Mouse (Mus musculus) gastrocnemius, adult 18-20 months (tissue): ENCODE results near the gene Rdh11. TPM values are rescaled to one million over a fixed set of nuclear protein-coding genes. Genes with fewer than 3 reads are reported as not detected.
A peak's percentile ranks its signal among the peaks of the same experiment; 100 is the strongest.
"Not testable (repeated sequence)": the region's sequence is repeated elsewhere in the genome, so short reads cannot be mapped to it uniquely, and the experiment has no call there.

Source experiments
- DNase-seq: peaks from one replicate; pipeline ENCODE4 v3.0.0; 2021; ENCODE audit warnings: low spot score
- long read RNA-seq, 2 experiments: library from polyadenylated mRNA; stranded (forward); transcript quantifications; one replicate each; pipeline ENCODE4 v2.0.0; 2021
- total RNA-seq, 2 experiments: library from RNA; stranded (reverse); gene quantifications; 2 replicates each; pipeline ENCODE4 v1.2.3; 2021

Gene Rdh11
- total RNA-seq: 1 to 10 TPM; 1.9 to 2.7 TPM
- long read RNA-seq, experiment 1, partial matches to known transcripts: 0 of 1 reads
- long read RNA-seq, experiment 1, other reads (novel, unspliced or antisense): 0 of 1 reads
- long read RNA-seq, experiment 2, partial matches to known transcripts: 0 of 1 reads
- long read RNA-seq, experiment 2, other reads (novel, unspliced or antisense): 0 of 1 reads

DNA sequence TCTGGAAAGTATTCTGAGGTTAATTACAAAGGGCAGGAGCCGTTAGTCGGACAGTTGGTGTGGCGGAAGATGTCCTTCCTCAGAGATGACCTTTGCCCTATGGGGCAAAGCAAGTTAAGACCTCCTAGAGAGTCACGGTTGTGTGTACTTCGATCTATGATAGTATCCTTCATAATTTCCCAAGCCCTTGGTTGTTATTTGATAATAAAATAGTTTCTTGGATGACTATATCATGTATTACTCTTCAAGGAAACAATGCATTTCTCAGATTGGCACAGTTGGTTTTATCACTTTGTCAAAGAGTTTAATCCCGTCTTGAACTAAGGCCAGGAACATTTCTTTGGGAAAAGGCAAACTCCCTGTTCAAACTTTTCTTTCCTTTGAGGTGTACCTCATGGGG, at the start of gene Rdh11:
Gene Rdh11 (minus strand): TSS at position 101 of the 400 bp plus-strand sequence.
- DNase-seq: no peak

DNA sequence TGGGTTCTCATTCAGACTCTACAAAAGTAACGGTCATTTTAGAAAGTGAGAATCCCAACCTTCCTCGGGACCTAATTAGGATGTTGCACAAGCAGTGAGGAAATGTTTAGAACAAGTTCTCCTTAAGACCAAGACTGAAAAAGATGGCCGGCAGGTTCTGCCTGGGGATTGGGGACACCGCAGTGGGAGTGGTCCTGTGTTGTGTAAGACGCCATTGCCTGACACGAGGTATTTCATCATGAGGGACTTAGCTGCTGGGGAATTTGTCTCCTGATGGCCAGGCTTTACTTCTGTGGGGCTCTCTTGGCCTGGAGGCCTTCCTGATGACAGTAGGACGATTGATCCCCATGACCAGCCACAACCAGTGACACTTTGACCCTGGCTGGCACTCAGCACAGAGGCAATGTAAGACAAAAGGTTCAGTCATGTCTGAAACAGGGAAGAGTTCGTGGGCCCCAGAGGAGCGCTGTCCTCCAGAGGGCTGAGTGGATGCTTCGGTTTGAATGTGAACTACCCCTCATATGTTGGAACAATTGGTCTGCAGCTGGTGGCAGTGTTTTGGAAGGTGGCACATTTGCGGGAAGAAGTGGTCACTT, 43.5 kb upstream of the Rdh11 start:
- DNase-seq: no peak

- DNase-seq: no peak
Observed at GRCm38 (mm10) chr12:79217511-79217910, 25.4 kb upstream of the Rdh11 start.

GRCm38 (mm10) chr12:79211447-79211846, 19.4 kb upstream of the Rdh11 start:
- DNase-seq: no peak

GRCm38 (mm10) chr12:79208703-79209464, 16.8 kb upstream of the Rdh11 start, which contains the start of gene Rdh12:
Gene Rdh12, plus strand, starts transcription at chr12:79208914.
- DNase-seq: peak; percentile 40

DNA sequence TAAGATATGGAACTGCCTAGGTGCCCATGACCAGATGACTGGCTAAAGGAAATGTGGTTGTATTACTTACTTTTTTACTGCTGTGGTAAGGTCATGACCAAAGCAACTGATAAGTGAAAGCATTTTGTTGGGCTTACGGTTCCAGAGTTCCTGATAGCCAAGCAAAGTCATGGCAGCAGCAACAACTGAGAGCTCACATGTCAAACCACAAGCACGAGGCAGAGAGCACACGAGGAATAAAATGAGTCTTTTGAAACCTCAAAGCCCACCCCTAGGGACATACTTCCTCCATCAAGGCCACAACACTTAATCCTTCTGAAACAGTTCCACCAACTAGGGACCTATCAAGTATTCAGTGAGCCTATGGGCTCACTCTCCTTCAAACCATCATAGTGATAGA, 9.8 kb upstream of the Rdh11 start:
- no peak for DNase-seq

GRCm38 (mm10) chr12:79197105-79197504, 5.0 kb upstream of the Rdh11 start:
- DNase-seq: no peak

GRCm38 (mm10) chr12:79193441-79193840, 1.3 kb upstream of the Rdh11 start:
- DNase-seq: peak; percentile 63

- peak; percentile 74 for DNase-seq
Observed at GRCm38 (mm10) chr12:79191701-79192100, 392 bp downstream of the Rdh11 start.

- DNase-seq: peak; percentile 14
Observed at GRCm38 (mm10) chr12:79190931-79191673, 991 bp downstream of the Rdh11 start.

DNA sequence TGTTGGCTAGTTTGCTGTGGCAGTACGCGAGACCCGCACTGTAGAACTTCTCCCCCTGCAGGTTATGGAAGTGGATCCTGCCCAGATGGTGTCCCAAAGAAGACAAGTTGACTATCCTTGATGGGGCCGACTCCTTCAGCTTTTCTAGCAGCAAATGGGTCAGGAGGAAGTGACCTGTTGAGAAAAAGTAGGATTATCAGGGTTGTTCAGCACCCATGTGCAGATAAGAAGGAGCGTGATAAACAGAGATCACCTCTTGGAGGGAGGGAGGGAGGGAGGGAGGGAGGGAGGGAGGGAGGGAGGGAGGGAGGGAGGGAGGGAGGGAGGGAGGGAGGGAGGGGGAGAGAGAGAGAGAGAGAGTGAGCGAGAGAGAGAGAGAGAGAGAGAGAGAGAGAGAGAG, 6.9 kb downstream of the Rdh11 start:
- DNase-seq: not testable (repeated sequence)

GRCm38 (mm10) chr12:79175998-79176397, 16.1 kb downstream of the Rdh11 start:
- DNase-seq: no peak

GRCm38 (mm10) chr12:79173721-79174120, 18.4 kb downstream of the Rdh11 start:
- no peak for DNase-seq

DNA sequence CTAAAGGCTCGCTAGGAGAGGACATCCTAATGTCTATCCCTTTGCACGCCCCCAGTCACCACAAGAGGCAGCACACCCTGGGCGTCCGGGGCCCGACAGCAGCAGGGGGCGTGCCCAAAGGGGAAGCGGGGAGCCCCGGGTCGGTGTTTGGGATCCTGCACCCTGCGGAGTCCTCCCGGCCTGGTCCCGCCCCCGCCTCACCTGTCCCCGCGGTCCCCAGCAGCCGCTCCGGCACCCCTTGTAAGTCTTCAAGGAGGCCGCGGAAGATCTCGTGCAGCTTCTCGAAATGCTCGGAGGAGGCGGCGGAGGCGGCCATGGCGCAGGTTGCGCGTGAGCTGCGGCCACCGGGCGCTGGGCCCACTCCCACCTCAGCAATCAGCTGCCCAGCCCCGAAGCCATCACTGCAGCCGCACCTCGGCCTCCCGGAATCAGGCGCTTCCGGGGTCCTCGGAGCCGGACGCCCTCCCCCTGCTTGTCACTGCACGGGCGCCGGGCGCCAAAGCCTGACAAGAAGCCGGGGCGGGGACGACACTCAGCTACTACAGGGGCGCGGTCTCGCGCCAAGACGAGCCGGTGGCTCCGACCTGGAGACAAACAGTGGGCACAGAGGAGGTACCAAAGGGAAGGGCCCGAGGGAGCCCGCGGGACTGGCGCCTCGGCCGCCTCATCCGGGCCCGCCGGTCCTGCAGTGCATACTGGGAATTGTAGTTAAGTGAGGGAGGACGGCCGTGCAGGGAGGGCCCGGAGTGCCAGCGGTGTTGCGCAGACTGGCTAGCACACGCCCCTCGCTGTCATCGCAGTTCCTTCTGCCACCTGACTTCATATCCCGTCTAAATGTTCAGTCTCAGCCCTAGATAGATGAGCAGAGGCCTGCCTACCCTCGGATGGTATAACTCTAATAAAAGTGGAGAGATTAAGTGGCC, 19.8 kb downstream of the Rdh11 start, which contains the start of gene Vti1b:
Gene Vti1b (minus strand): TSS at position 649 of the 923 bp plus-strand sequence.
- peak; percentile 92 for DNase-seq

GRCm38 (mm10) chr12:79171269-79171995, 20.7 kb downstream of the Rdh11 start:
- no peak for DNase-seq

DNA sequence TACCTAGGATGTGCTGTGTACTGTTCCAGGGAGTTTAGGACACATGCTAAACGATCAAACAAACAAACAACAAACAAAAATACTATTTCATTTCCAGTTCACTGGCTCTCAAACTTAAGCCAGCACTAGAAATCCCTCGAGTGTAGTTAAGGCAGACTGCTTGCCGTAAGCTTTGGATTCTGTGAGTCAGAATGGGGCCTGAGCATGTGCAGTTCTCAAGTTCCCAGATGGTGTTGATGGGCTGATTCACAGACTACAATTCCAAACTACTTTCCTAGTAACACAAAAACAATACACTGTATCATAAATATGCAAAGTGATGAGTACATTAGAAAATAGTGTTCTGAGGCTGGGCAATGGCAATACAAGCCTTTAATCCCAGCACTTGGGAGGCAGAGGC, 21.7 kb downstream of the Rdh11 start:
- DNase-seq: no peak

- DNase-seq: no peak
Observed at GRCm38 (mm10) chr12:79169173-79169572, 22.9 kb downstream of the Rdh11 start.

DNA sequence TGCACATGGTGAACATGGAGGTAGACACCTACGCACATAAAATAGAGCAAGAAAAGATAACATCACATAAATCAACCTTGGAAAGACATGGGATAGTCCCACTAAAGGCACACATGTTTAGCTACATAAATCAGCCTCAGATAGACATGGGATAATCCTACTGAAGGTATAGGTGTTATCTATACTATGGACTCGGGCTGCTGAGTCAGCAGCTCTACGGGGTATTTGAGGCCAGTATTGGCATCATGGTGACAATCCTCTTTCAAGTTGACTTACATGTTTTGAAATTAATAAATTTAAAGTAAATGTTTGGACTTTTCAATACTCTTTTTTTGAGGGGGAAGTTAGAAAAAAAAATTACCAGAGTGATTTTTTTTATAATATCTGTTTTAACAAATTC, 29.2 kb downstream of the Rdh11 start:
- DNase-seq: no peak

- DNase-seq: no peak
Observed at GRCm38 (mm10) chr12:79149653-79150052, 42.4 kb downstream of the Rdh11 start.

DNA sequence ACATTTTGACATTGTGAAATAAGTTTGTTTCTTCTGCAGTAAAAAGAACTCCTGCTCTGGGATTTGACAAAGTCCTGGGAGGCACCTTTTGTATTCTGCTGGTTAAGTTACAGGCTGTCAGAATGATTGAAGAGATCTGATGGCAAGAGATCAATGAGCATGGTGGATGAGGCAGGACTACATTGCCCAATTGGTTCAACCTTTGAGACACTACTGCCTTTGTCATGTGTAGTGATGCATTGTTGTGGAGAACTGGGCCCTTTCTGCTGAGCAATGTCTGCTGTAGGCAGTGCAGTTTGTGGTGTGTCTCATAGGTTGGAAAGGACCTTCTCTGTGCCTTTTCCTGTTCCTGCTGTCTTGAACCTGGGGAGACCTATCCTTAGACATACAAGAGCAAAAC, 50.7 kb downstream of the Rdh11 start:
- no peak for DNase-seq
